ENCODE assay signal across 9 mouse cellular contexts in the genomic region with DNA sequence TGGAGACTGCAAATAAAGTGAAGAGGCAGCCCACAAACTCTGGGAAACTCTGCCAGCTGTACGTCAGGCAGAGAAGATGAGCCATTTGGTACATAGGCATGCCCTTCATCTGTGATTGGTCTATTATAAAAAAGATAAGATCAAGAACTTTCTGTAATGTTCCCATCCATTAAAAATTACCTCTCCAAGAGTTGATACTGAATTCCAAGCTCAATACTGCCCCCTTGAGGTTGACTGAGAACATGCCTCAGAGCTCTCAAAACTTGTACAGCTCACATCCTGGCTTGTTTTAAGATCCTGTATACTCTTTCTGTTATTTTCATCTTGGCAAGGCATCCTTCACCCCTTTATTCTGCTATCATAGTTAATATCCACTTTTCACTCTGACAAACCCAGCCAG. TPM values are rescaled to one million over a fixed set of nuclear protein-coding genes. Genes with fewer than 3 reads are reported as not detected.
DNase-seq lines count a peak whose midpoint lies in the region; ATAC-seq and TF ChIP-seq lines count a peak whose summit lies in the region.
"Had no signal": no experiment of that assay in that cellular context is flagged by ENCODE, and none has a peak within 500 bp of the region (broad histone marks: within the 10 kb centered on the region; RNA-seq: fewer than 3 reads in every experiment).

No protein-coding gene starts in this region.

- no peaks in the 10 kb centered on the region for H3K27me3 ChIP-seq in forebrain, postnatal 0 days (ENCODE audit: insufficient read depth, low read length)
- H3K27me3 ChIP-seq in forebrain, embryonic 13.5 days, result no peaks in the 10 kb centered on the region
- H3K27me3 ChIP-seq in lung, postnatal 0 days (replicated peaks; ENCODE audit: insufficient read depth, low read length), result no peaks in the 10 kb centered on the region
- H3K27me3 ChIP-seq in hindbrain, postnatal 0 days (ENCODE audit: insufficient read depth, low read length), result no peaks in the 10 kb centered on the region
- no peaks in the 10 kb centered on the region for H3K27me3 ChIP-seq in forebrain, embryonic 12.5 days

- no peak overlapping the region for H3K4me3 ChIP-seq in forebrain, postnatal 0 days (ENCODE audit: low read depth, low read length)
- H3K4me3 ChIP-seq in forebrain, embryonic 13.5 days, result no peak overlapping the region
- no peak overlapping the region for H3K4me3 ChIP-seq in lung, postnatal 0 days (ENCODE audit: low read depth, low read length)
- H3K4me3 ChIP-seq in hindbrain, postnatal 0 days (ENCODE audit: low read length), result no peak overlapping the region
- H3K4me3 ChIP-seq in forebrain, embryonic 12.5 days (replicated peaks), result no peak overlapping the region

- TF ChIP-seq EP300 in lung, postnatal 0 days (IDR thresholded peaks at IDR 0.05), result no peak

- 47% methylated on average over 1 of the region's 1 CpGs for WGBS in forebrain, postnatal 0 days
- 70% methylated on average over 1 of the region's 1 CpGs for WGBS in forebrain, embryonic 13.5 days
- WGBS in lung, postnatal 0 days, result 52% methylated on average over 1 of the region's 1 CpGs
- WGBS in hindbrain, postnatal 0 days, result 65% methylated on average over 1 of the region's 1 CpGs
- whole genome bisulfite sequencing in forebrain, embryonic 12.5 days, result 63% methylated on average over 1 of the region's 1 CpGs

- DNase-seq in forebrain, postnatal 0 days, result peak; percentile 52
- peak; percentile 32 for DNase-seq in lung, postnatal 0 days (ENCODE audit: low spot score)
- DNase-seq in lung, postnatal 4 days, result no peak
- peak; percentile 37 for DNase-seq in NIH3T3 (ENCODE audit: low read depth)
- DNase-seq in hindbrain, postnatal 0 days (ENCODE audit: low spot score), result peak; percentile 59
- DNase-seq in retina, adult 2 months (ENCODE audit: low read depth, low spot score), result peak; percentile 11

- H3K36me3 ChIP-seq in forebrain, postnatal 0 days (ENCODE audit: insufficient read depth), result no peaks in the 10 kb centered on the region
- no peaks in the 10 kb centered on the region for H3K36me3 ChIP-seq in forebrain, embryonic 13.5 days (ENCODE audit: poor library complexity, severe bottlenecking)
- no peaks in the 10 kb centered on the region for H3K36me3 ChIP-seq in lung, postnatal 0 days (ENCODE audit: insufficient read depth, low read length)
- no peaks in the 10 kb centered on the region for H3K36me3 ChIP-seq in hindbrain, postnatal 0 days (ENCODE audit: insufficient read depth, low read length)
- H3K36me3 ChIP-seq in forebrain, embryonic 12.5 days (replicated peaks), result no peaks in the 10 kb centered on the region

- H3K9me3 ChIP-seq in forebrain, postnatal 0 days (ENCODE audit: low read length), result no peaks in the 10 kb centered on the region
- H3K9me3 ChIP-seq in forebrain, embryonic 13.5 days (replicated peaks), result no peaks in the 10 kb centered on the region
- no peaks in the 10 kb centered on the region for H3K9me3 ChIP-seq in lung, postnatal 0 days (ENCODE audit: low read length)
- H3K9me3 ChIP-seq in hindbrain, postnatal 0 days (ENCODE audit: low read length), result no peaks in the 10 kb centered on the region
- H3K9me3 ChIP-seq in forebrain, embryonic 12.5 days, result no peaks in the 10 kb centered on the region

- no peak overlapping the region for H3K9ac ChIP-seq in forebrain, postnatal 0 days
- H3K9ac ChIP-seq in forebrain, embryonic 13.5 days, result no peak overlapping the region
- H3K9ac ChIP-seq in lung, postnatal 0 days (replicated peaks; ENCODE audit: low read depth), result no peak overlapping the region
- no peak overlapping the region for H3K9ac ChIP-seq in hindbrain, postnatal 0 days (replicated peaks; ENCODE audit: low read length)
- H3K9ac ChIP-seq in forebrain, embryonic 12.5 days, result no peak overlapping the region

- H3K4me2 ChIP-seq in forebrain, postnatal 0 days (ENCODE audit: low read depth), result no peak overlapping the region
- H3K4me2 ChIP-seq in forebrain, embryonic 13.5 days, result no peak overlapping the region
- H3K4me2 ChIP-seq in lung, postnatal 0 days (replicated peaks; ENCODE audit: low read depth, low read length), result no peak overlapping the region
- H3K4me2 ChIP-seq in hindbrain, postnatal 0 days (ENCODE audit: low read depth, low read length), result no peak overlapping the region
- H3K4me2 ChIP-seq in forebrain, embryonic 12.5 days, result no peak overlapping the region

- no peak overlapping the region for H3K27ac ChIP-seq in forebrain, postnatal 0 days (ENCODE audit: low read depth, low read length)
- H3K27ac ChIP-seq in forebrain, embryonic 13.5 days, result no peak overlapping the region
- no peak overlapping the region for H3K27ac ChIP-seq in lung, postnatal 0 days (ENCODE audit: low read length)
- no peak overlapping the region for H3K27ac ChIP-seq in hindbrain, postnatal 0 days
- H3K27ac ChIP-seq in forebrain, embryonic 12.5 days, result no peak overlapping the region

- TF ChIP-seq CTCF in forebrain, postnatal 0 days (IDR thresholded peaks at IDR 0.05; ENCODE audit: low read depth), result peak; percentile 58
- peak; percentile 57 for TF ChIP-seq CTCF in lung, postnatal 0 days (IDR thresholded peaks at IDR 0.05)
- TF ChIP-seq CTCF in hindbrain, postnatal 0 days (IDR thresholded peaks at IDR 0.05; ENCODE audit: low read depth), result peak; percentile 66

- 0 out of 2 replicates have a peak, but pooled peaks have one; percentile 29 for ATAC-seq in forebrain, postnatal 0 days
- ATAC-seq in forebrain, embryonic 13.5 days, result no peak
- no peak for ATAC-seq in lung, postnatal 0 days
- no peak for ATAC-seq in hindbrain, postnatal 0 days
- ATAC-seq in forebrain, embryonic 12.5 days (ENCODE audit: low FRiP score), result no peak

- H3K4me1 ChIP-seq in forebrain, postnatal 0 days (ENCODE audit: insufficient read depth), result no peaks in the 10 kb centered on the region
- H3K4me1 ChIP-seq in forebrain, embryonic 13.5 days, result no peaks in the 10 kb centered on the region
- no peaks in the 10 kb centered on the region for H3K4me1 ChIP-seq in lung, postnatal 0 days (ENCODE audit: insufficient read depth, low read depth, low read length)
- H3K4me1 ChIP-seq in hindbrain, postnatal 0 days (ENCODE audit: insufficient read depth, low read length), result no peaks in the 10 kb centered on the region
- H3K4me1 ChIP-seq in forebrain, embryonic 12.5 days, result no peaks in the 10 kb centered on the region

RNA-seq across cellular contexts. Expression of gene Hbb-bt, which starts 6.9 kb away (rescaled TPM):
- total RNA-seq in forebrain, postnatal 0 days (2014; rRNA removed), result 105 and 224 TPM in 2 replicates
- 190 and 259 TPM in 2 replicates for polyA plus RNA-seq in forebrain, postnatal 0 days (2015; fragmentation: Nextera tagmentation; extraction: Ambion mirVana)
- polyA plus RNA-seq in forebrain, embryonic 13.5 days (2015; fragmentation: Nextera tagmentation; extraction: Ambion mirVana), result 960 and 1,191 TPM in 2 replicates
- 4,793 and 5,487 TPM in 2 replicates for polyA plus RNA-seq in lung, postnatal 0 days (2015; fragmentation: Nextera tagmentation; extraction: Ambion mirVana)
- 146 and 311 TPM in 2 replicates for total RNA-seq in hindbrain, postnatal 0 days (2014; rRNA removed)
- polyA plus RNA-seq in hindbrain, postnatal 0 days (2015; fragmentation: Nextera tagmentation; extraction: Ambion mirVana), result 213 and 218 TPM in 2 replicates
- polyA plus RNA-seq in forebrain, embryonic 12.5 days (2016; fragmentation: Nextera tagmentation; extraction: Ambion mirVana), result 599 and 788 TPM in 2 replicates

RNA-seq across cellular contexts. Expression of gene Olfr67, which starts 15.2 kb away (rescaled TPM):
- total RNA-seq in forebrain, postnatal 0 days (2014; rRNA removed), result not detected in 2 replicates
- polyA plus RNA-seq in forebrain, postnatal 0 days (2015; fragmentation: Nextera tagmentation; extraction: Ambion mirVana), result not detected in 2 replicates
- polyA plus RNA-seq in forebrain, embryonic 13.5 days (2015; fragmentation: Nextera tagmentation; extraction: Ambion mirVana), result not detected in 2 replicates
- not detected in 2 replicates for polyA plus RNA-seq in lung, postnatal 0 days (2015; fragmentation: Nextera tagmentation; extraction: Ambion mirVana)
- not detected in 2 replicates for total RNA-seq in hindbrain, postnatal 0 days (2014; rRNA removed)
- polyA plus RNA-seq in hindbrain, postnatal 0 days (2015; fragmentation: Nextera tagmentation; extraction: Ambion mirVana), result not detected in 2 replicates
- polyA plus RNA-seq in forebrain, embryonic 12.5 days (2016; fragmentation: Nextera tagmentation; extraction: Ambion mirVana), result not detected in 2 replicates
- polyA plus RNA-seq: small intestine, adult 2 months had no signal

RNA-seq across cellular contexts. Expression of gene Hbb-bs, which starts 21.0 kb away (rescaled TPM):
- total RNA-seq in forebrain, postnatal 0 days (2014; rRNA removed), result 815 and 1,167 TPM in 2 replicates
- polyA plus RNA-seq in forebrain, postnatal 0 days (2015; fragmentation: Nextera tagmentation; extraction: Ambion mirVana), result 757 and 1,200 TPM in 2 replicates
- 1,844 and 2,278 TPM in 2 replicates for polyA plus RNA-seq in forebrain, embryonic 13.5 days (2015; fragmentation: Nextera tagmentation; extraction: Ambion mirVana)
- 19,829 and 23,579 TPM in 2 replicates for polyA plus RNA-seq in lung, postnatal 0 days (2015; fragmentation: Nextera tagmentation; extraction: Ambion mirVana)
- 1,334 and 1,616 TPM in 2 replicates for total RNA-seq in hindbrain, postnatal 0 days (2014; rRNA removed)
- polyA plus RNA-seq in hindbrain, postnatal 0 days (2015; fragmentation: Nextera tagmentation; extraction: Ambion mirVana), result 849 and 1,064 TPM in 2 replicates
- polyA plus RNA-seq in forebrain, embryonic 12.5 days (2016; fragmentation: Nextera tagmentation; extraction: Ambion mirVana), result 465 and 620 TPM in 2 replicates

RNA-seq across cellular contexts. Expression of gene Olfr68, which starts 27.4 kb away (rescaled TPM):
- not detected in 2 replicates for total RNA-seq in forebrain, postnatal 0 days (2014; rRNA removed)
- polyA plus RNA-seq in forebrain, postnatal 0 days (2015; fragmentation: Nextera tagmentation; extraction: Ambion mirVana), result not detected in 2 replicates
- not detected in 2 replicates for polyA plus RNA-seq in forebrain, embryonic 13.5 days (2015; fragmentation: Nextera tagmentation; extraction: Ambion mirVana)
- polyA plus RNA-seq in lung, postnatal 0 days (2015; fragmentation: Nextera tagmentation; extraction: Ambion mirVana), result not detected in 2 replicates
- total RNA-seq in hindbrain, postnatal 0 days (2014; rRNA removed), result not detected in 2 replicates
- not detected in 2 replicates for polyA plus RNA-seq in hindbrain, postnatal 0 days (2015; fragmentation: Nextera tagmentation; extraction: Ambion mirVana)
- polyA plus RNA-seq in forebrain, embryonic 12.5 days (2016; fragmentation: Nextera tagmentation; extraction: Ambion mirVana), result not detected in 2 replicates
- polyA plus RNA-seq: small intestine, adult 2 months had no signal

RNA-seq across cellular contexts. Expression of gene Hbb-bh2, which starts 33.5 kb away (rescaled TPM):
- total RNA-seq in forebrain, postnatal 0 days (2014; rRNA removed), result not detected in 2 replicates
- polyA plus RNA-seq in forebrain, postnatal 0 days (2015; fragmentation: Nextera tagmentation; extraction: Ambion mirVana), result not detected in 2 replicates
- polyA plus RNA-seq in forebrain, embryonic 13.5 days (2015; fragmentation: Nextera tagmentation; extraction: Ambion mirVana), result not detected in 2 replicates
- polyA plus RNA-seq in lung, postnatal 0 days (2015; fragmentation: Nextera tagmentation; extraction: Ambion mirVana), result not detected in 2 replicates
- not detected in 2 replicates for total RNA-seq in hindbrain, postnatal 0 days (2014; rRNA removed)
- polyA plus RNA-seq in hindbrain, postnatal 0 days (2015; fragmentation: Nextera tagmentation; extraction: Ambion mirVana), result not detected in 2 replicates
- polyA plus RNA-seq in forebrain, embryonic 12.5 days (2016; fragmentation: Nextera tagmentation; extraction: Ambion mirVana), result 0.50 TPM in 1 of 2 replicates, not detected in the other
- polyA plus RNA-seq: small intestine, adult 2 months had no signal

Comparison
In these comparisons a context has a peak if more than half of its experiments do, and no peak if none do; other contexts are left out.
1. DNase-seq: peak in forebrain, postnatal 0 days (single experiment), lung, postnatal 0 days (single experiment), NIH3T3 (single experiment), hindbrain, postnatal 0 days (single experiment) and retina, adult 2 months (single experiment); none in lung, postnatal 4 days (0 of 2).
2. Peak in every context shown above with its lines, with median percentiles within 50 percentile points of each other: CTCF ChIP-seq.